Mouse (Mus musculus): ENCODE data around the gene Plpp1.

The Plpp1 gene

GRCm38 (mm10) chr13:112859574-112860134 is 59.1 kb downstream of the Plpp1 start:
- WGBS: 78% methylated on average over 21 of the region's 21 CpGs

- 95% methylated on average over 2 of the region's 2 CpGs for WGBS
Observed at GRCm38 (mm10) chr13:112860370-112860769, 59.8 kb downstream of the Plpp1 start.

- 94% methylated on average over 9 of the region's 9 CpGs for WGBS
Observed at GRCm38 (mm10) chr13:112860911-112861310, 60.3 kb downstream of the Plpp1 start.

GRCm38 (mm10) chr13:112861825-112862306 is 61.3 kb downstream of the Plpp1 start:
- WGBS: 34% methylated on average over 5 of the region's 5 CpGs

GRCm38 (mm10) chr13:112862342-112862741 is 61.8 kb downstream of the Plpp1 start:
- 68% methylated on average over 3 of the region's 3 CpGs for whole genome bisulfite sequencing

GRCm38 (mm10) chr13:112862978-112863677 is 62.5 kb downstream of the Plpp1 start:
- WGBS: 93% methylated on average over 1 of the region's 1 CpGs

GRCm38 (mm10) chr13:112866782-112867181 is 66.2 kb downstream of the Plpp1 start:
- 85% methylated on average over 7 of the region's 7 CpGs for WGBS

GRCm38 (mm10) chr13:112867381-112867780 is 66.8 kb downstream of the Plpp1 start:
- 89% methylated on average over 8 of the region's 8 CpGs for WGBS

GRCm38 (mm10) chr13:112870039-112870690 is 69.6 kb downstream of the Plpp1 start:
- WGBS: 79% methylated on average over 11 of the region's 11 CpGs

- WGBS: 66% methylated on average over 17 of the region's 17 CpGs
Observed at GRCm38 (mm10) chr13:112871500-112872266, 71.1 kb downstream of the Plpp1 start.

- 96% methylated on average over 12 of the region's 12 CpGs for WGBS
Observed at GRCm38 (mm10) chr13:112887234-112887633, 86.6 kb downstream of the Plpp1 start.

- WGBS: 84% methylated on average over 3 of the region's 3 CpGs
Observed at GRCm38 (mm10) chr13:112902176-112902575, 101.6 kb downstream of the Plpp1 start.

- WGBS: 48% methylated on average over 4 of the region's 4 CpGs
Observed at GRCm38 (mm10) chr13:112909663-112910062, 109.1 kb downstream of the Plpp1 start.

GRCm38 (mm10) chr13:112910434-112910833 is 109.8 kb downstream of the Plpp1 start:
- WGBS: 57% methylated on average over 4 of the region's 4 CpGs

Measured in cerebral cortex, adult 2 months (tissue).